Mouse (Mus musculus) cerebellum, postnatal 25 days (tissue): ENCODE measurements around the gene Ifi213.
"Not testable (repeated sequence)": the region's sequence is repeated elsewhere in the genome, so short reads cannot be mapped to it uniquely, and the experiment has no call there.

ENCODE experiments used
- DNase-seq, 2 experiments: peaks; one replicate each; pipeline ENCODE4 v3.0.0; 2021; ENCODE audit warnings: mixed read lengths in 2 of 2

Ifi213 gene

GRCm38 (mm10) chr1:173598838-173599494 lies at the start of gene Ifi213:
TSS of gene Ifi213 (minus strand) at chr1:173599274.
- not testable (repeated sequence) for DNase-seq

DNA sequence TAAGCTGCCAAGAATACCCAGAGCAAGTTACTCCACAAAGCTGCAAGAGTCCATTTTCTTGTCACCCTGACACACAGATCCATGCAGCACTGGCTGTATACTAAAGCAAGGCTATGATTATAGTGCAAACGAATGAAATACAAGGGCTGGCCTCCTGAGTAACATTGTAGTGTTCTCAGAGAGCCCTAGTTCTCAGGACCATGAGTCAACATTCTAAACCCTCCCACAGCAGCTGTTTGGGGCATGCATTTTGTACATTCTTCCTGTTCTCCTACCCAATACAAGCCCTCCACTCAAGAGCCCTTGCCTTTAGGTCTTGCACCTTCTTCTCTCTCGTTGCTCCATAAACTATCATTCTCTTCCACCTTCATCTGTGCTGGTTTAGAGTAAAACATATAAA lies 46.3 kb upstream of the Ifi213 start:
- no peak for DNase-seq

DNA sequence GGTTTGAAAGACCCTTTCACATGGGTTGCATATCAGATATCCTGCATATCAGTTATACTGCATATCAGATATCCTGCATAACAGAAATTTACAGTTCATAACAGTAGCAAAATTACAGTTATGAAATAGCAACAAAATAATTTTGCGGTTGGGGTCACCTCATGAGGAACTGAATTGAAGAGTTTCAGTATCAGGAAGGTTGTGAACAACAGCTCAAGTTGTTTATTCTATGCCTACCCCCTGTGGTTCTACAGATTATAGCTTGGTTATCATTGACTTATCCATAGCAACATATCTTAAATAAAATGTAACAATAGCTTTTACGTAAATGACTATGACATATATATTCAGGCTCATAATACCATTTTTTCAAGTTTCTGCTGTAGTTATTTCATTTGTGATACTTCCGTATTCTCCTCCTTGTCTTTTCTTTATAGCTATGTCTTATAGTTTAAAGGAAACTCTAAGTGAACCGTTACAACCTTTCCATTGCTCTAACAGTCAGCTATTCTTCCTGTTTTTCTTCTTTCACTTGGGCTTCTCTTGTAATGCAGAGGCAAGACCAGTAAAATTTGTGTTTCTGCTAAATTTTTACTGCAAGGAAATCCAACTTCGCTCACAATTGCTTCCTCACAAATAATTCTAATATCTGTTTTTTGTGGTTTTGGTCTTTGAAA lies 35.0 kb upstream of the Ifi213 start:
- no peak for DNase-seq

DNA sequence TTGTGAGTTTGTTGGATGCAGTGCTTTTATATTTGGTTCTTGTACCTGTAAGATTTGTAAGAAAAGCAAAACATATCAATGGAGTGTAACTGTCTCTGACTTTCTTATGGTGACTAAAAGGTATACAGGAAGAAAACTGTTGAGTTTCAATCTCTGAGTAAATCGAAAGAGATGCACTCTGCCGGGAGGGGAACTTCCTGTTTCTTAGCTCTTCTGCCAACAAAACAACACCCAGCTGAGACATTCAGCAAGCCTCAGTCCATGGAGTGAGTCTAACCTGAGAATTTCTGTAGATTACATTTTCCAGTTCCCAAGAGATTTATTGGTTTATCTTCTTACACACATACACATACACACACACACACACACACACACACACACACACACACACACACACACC lies 31.5 kb upstream of the Ifi213 start, which contains the start of gene Ifi209:
Ifi209 (plus strand) TSS at position 296 of the 400 bp plus-strand sequence.
- not testable (repeated sequence) for DNase-seq

- DNase-seq = no peak
Observed at GRCm38 (mm10) chr1:173626686-173627085, 27.6 kb upstream of the Ifi213 start.

DNA sequence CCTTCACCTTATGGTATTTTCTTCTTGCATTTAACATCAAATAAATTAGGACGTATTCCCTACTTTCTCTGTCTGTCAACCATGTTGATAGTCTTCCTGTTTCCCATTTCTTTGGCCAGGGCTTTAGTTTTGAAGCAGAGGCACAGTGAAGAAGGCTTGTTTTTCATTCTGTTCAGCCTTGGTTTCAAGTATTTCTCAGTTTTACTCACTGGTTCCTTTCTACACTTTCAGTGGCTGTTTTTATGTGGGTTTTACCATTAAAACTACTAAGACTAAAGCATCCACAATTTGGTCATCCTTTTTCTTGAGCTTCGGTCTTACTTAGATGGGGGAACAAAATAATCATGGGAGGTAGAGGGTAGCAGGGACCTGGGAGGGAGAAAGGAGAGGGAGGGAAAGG lies 25.0 kb upstream of the Ifi213 start:
- DNase-seq = no peak

GRCm38 (mm10) chr1:173622216-173622615 lies 23.1 kb upstream of the Ifi213 start:
- not testable (repeated sequence) for DNase-seq

DNA sequence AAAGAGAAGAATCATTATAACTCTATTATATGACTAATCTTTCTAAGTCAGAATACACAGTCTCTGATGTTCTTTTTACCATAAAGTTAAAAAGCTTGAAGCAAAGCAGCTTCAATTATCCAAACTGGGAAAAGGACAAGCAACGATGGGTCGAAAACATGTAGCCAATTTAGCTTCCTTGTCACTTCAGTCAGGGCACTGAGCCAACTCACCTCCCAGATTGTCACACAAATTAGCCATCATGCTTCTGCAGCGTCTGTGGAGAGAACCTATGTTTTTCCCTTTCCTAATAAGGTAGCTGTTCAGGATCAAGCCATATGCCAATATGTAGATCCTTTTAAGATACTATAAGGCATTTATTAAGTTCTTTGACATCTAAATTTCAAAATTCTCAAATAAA lies 11.2 kb upstream of the Ifi213 start:
- DNase-seq = peak in 1 of 2 experiments; percentile 12

- not testable (repeated sequence) for DNase-seq
Observed at GRCm38 (mm10) chr1:173589698-173590097, 9.4 kb downstream of the Ifi213 start.

DNA sequence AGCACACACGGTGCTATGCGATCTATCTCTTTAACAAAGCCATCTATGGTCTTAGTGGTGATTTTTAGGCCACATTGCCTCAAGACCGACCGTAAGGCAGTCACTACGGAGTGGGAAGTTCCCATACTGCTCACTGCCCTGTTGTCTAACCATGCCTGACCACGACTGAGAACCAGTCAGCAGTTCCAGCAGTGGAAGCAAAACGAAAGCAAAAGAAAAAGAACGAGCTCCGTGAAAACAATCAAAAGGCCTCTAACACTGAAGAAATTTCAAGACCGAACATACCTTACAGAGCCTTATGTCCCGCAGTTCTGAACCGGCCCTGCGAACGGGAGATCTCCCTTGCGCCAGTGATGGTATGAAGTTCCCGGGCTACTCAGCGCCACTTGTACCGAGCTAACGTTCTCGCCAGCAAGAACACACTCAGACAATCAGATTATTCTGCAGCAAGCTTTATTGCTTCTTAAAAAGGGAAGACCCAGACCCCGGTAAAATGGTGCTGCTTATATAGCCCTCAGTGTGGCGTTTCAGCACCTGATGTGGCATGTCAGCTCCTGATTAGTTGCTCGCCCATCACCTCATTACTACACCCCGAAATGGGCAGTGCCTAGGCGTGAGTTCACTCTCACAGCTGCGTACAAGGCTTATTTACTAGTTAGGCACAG lies 19.0 kb downstream of the Ifi213 start:
- no peak for DNase-seq

- DNase-seq = no peak
Observed at GRCm38 (mm10) chr1:173579079-173579478, 20.0 kb downstream of the Ifi213 start.

GRCm38 (mm10) chr1:173550491-173551050 lies 48.5 kb downstream of the Ifi213 start:
- not testable (repeated sequence) for DNase-seq

DNA sequence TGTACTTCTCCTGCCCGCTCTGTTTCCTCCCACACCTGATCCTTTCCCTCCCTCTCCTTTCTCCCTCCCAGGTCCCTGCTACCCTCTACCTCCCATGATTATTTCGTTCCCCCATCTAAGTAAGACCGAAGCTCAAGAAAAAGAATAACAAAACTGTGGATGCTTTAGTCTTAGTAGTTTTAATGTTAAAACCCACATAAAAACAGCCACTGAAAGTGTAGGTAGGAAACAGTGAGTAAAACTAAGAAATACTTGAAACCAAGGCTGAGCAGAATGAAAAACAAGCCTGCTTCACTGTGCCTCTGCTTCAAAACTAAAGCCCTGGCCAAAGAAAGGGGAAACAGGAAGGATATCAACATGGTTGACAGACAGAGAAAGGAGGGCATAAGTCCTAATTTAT lies 50.3 kb downstream of the Ifi213 start:
- DNase-seq = not testable (repeated sequence)

DNA sequence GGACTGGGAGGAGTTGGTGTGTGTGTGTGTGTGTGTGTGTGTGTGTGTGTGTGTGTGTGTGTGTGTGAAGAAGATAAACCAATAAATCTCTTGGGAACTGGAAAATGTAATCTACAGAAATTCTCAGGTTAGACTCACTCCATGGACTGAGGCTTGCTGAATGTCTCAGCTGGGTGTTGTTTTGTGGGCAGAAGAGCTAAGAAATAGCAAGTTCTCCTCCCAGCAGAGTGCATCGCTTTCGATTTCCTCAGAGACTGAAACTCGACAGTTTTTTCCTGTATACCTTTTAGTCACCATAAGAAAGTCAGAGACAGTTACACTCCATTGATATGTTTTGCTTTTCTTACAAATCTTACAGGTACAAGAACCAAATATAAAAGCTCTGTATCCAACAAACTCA lies 63.3 kb downstream of the Ifi213 start, which contains the start of gene Ifi214:
Ifi214 (minus strand) TSS at position 167 of the 400 bp plus-strand sequence.
- DNase-seq = not testable (repeated sequence)

GRCm38 (mm10) chr1:173521452-173521851 lies 77.6 kb downstream of the Ifi213 start:
- DNase-seq = no peak
